In genomic region chrX:169997854-169998456, GRCm38 (mm10) we compare ENCODE assay signal across 7 mouse cellular contexts. TPM values are rescaled to one million over a fixed set of nuclear protein-coding genes. Genes with fewer than 3 reads are reported as not detected.
DNase-seq lines count a peak whose midpoint lies in the region; ATAC-seq lines count a peak whose summit lies in the region.
"Not testable (repeated sequence)": the region's sequence is repeated elsewhere in the genome, so short reads cannot be mapped to it uniquely, and the experiment has no call there.

No protein-coding gene starts in this region.

- peak; percentile 76; the same call in 1 of the 2 replicates for ATAC-seq in embryonic facial prominence, embryonic 12.5 days (ENCODE audit: insufficient number of reproducible peaks, insufficient read depth, low FRiP score, low TSS enrichment)
- ATAC-seq in limb, embryonic 11.5 days (ENCODE audit: insufficient number of reproducible peaks, low FRiP score, low TSS enrichment, low read depth), result peak; percentile 88
- peak; percentile 92 for ATAC-seq in midbrain, embryonic 14.5 days (ENCODE audit: low FRiP score, low TSS enrichment)

- H3K9ac ChIP-seq in embryonic facial prominence, embryonic 12.5 days; limb, embryonic 11.5 days (ENCODE audit: low read length): not testable (repeated sequence)
- peak overlapping the region; percentile 62 for H3K9ac ChIP-seq in midbrain, embryonic 14.5 days (replicated peaks; ENCODE audit: low read length)

- peak overlapping the region; percentile 23; the same call in 1 of the 2 replicates for H3K4me3 ChIP-seq in embryonic facial prominence, embryonic 12.5 days
- H3K4me3 ChIP-seq in limb, embryonic 11.5 days (ENCODE audit: low read depth, low read length), result peak overlapping the region; percentile 28
- H3K4me3 ChIP-seq in midbrain, embryonic 14.5 days (replicated peaks; ENCODE audit: low read depth, low read length), result peak overlapping the region; percentile 52

- not testable (repeated sequence) for H3K27me3 ChIP-seq in embryonic facial prominence, embryonic 12.5 days; limb, embryonic 11.5 days (ENCODE audit: control insufficient read depth, insufficient read depth, low read length); midbrain, embryonic 14.5 days (ENCODE audit: control insufficient read depth, insufficient read depth, low read length)

- WGBS in embryonic facial prominence, embryonic 12.5 days, result 11% methylated on average over 19 of the region's 37 CpGs
- WGBS in limb, embryonic 11.5 days, result 39% methylated on average over 8 of the region's 37 CpGs
- 18% methylated on average over 35 of the region's 37 CpGs for WGBS in midbrain, embryonic 14.5 days

- H3K27ac ChIP-seq in embryonic facial prominence, embryonic 12.5 days, result peak overlapping the region; percentile 30; the same call in 1 of the 2 replicates
- not testable (repeated sequence) for H3K27ac ChIP-seq in limb, embryonic 11.5 days (replicated peaks; ENCODE audit: low read depth, low read length)
- peak overlapping the region; percentile 91 for H3K27ac ChIP-seq in midbrain, embryonic 14.5 days (replicated peaks; ENCODE audit: low read depth, low read length)

- H3K9me3 ChIP-seq in embryonic facial prominence, embryonic 12.5 days, result not testable (repeated sequence)
- peaks cover 14% of the 10 kb centered on the region for H3K9me3 ChIP-seq in limb, embryonic 11.5 days (ENCODE audit: control insufficient read depth, low read length)
- H3K9me3 ChIP-seq in midbrain, embryonic 14.5 days (ENCODE audit: control insufficient read depth, low read length), result peaks cover 51% of the 10 kb centered on the region

- not testable (repeated sequence) for H3K4me2 ChIP-seq in embryonic facial prominence, embryonic 12.5 days (replicated peaks)
- H3K4me2 ChIP-seq in limb, embryonic 11.5 days (ENCODE audit: low read depth, severe bottlenecking), result peak overlapping the region; percentile 55
- H3K4me2 ChIP-seq in midbrain, embryonic 14.5 days (ENCODE audit: low read length), result peak overlapping the region; percentile 93

- not testable (repeated sequence) for H3K36me3 ChIP-seq in embryonic facial prominence, embryonic 12.5 days; limb, embryonic 11.5 days (ENCODE audit: control insufficient read depth, insufficient read depth, low read length); midbrain, embryonic 14.5 days (ENCODE audit: control insufficient read depth, insufficient read depth, low read length)

- not testable (repeated sequence) for H3K4me1 ChIP-seq in embryonic facial prominence, embryonic 12.5 days; limb, embryonic 11.5 days (ENCODE audit: control insufficient read depth, insufficient read depth, low read length); midbrain, embryonic 14.5 days (ENCODE audit: control insufficient read depth, insufficient read depth, low read length)

- DNase-seq in adrenal gland, postnatal 25 days, result peak; percentile 100
- DNase-seq in heart, adult 11 months, result peak; percentile 100
- peak; percentile 100 for DNase-seq in kidney, adult 18-20 months
- peak; percentile 50 for DNase-seq in limb, embryonic 11.5 days (ENCODE audit: low spot score)
- DNase-seq in midbrain, embryonic 14.5 days, result peak; percentile 93
- DNase-seq in spleen, adult 18-20 months, result peak; percentile 100

RNA-seq across cellular contexts. Expression of gene Gm21887, which starts 11.5 kb away (rescaled TPM):
- total RNA-seq in adrenal gland, postnatal 25 days (2021), result 401 and 486 TPM in 2 replicates
- 212 and 388 TPM in 2 replicates for polyA plus RNA-seq in embryonic facial prominence, embryonic 12.5 days (2016; fragmentation: Nextera tagmentation; extraction: Ambion mirVana)
- polyA plus RNA-seq in limb, embryonic 11.5 days (2014; fragmentation: Nextera tagmentation; extraction: Ambion mirVana), result 244 and 297 TPM in 2 replicates
- polyA plus RNA-seq in midbrain, embryonic 14.5 days (2014; fragmentation: Nextera tagmentation; extraction: Ambion mirVana), result 126 and 339 TPM in 2 replicates

Comparison
In these comparisons a context has a peak if more than half of its experiments do, and no peak if none do; other contexts are left out.
1. DNase-seq: peak in every context shown above with its lines; median percentile 100 in adrenal gland, postnatal 25 days; 100 in heart, adult 11 months; 100 in kidney, adult 18-20 months; 100 in spleen, adult 18-20 months; 93 in midbrain, embryonic 14.5 days; 50 in limb, embryonic 11.5 days.